Mouse (Mus musculus) ES-Bruce4 (cell line): ENCODE measurements around the gene Lhx3. TPM values are rescaled to one million over a fixed set of nuclear protein-coding genes. Genes with fewer than 3 reads are reported as not detected.

ENCODE experiments used
- H3K27ac ChIP-seq: 2 replicates; pipeline ENCODE4 v1.5.1; 2012; ENCODE audit warnings: low read length, inconsistent platforms; ENCODE audit not compliant: insufficient read depth
- H3K27me3 ChIP-seq: 2 replicates; pipeline ENCODE4 v1.6.1; 2012; ENCODE audit warnings: mild to moderate bottlenecking, low read length, inconsistent platforms; ENCODE audit not compliant: control insufficient read depth, poor library complexity, insufficient read depth, severe bottlenecking
- H3K36me3 ChIP-seq: 2 replicates; pipeline ENCODE4 v1.6.1; 2012; ENCODE audit warnings: inconsistent platforms, mild to moderate bottlenecking, low read length, moderate library complexity; ENCODE audit not compliant: control insufficient read depth, poor library complexity, insufficient read depth, severe bottlenecking
- H3K4me1 ChIP-seq: one replicate; pipeline ENCODE4 v1.8.1; 2011; ENCODE audit warnings: low read length; ENCODE audit not compliant: control insufficient read depth, insufficient read depth
- H3K4me3 ChIP-seq: 2 replicates; pipeline ENCODE4 v1.5.1; 2011; ENCODE audit warnings: low read depth, mild to moderate bottlenecking, low read length
- H3K9ac ChIP-seq: 2 replicates; pipeline ENCODE4 v1.6.1; 2012; ENCODE audit warnings: low read depth, mild to moderate bottlenecking, inconsistent platforms; ENCODE audit not compliant: poor library complexity, severe bottlenecking
- H3K9me3 ChIP-seq: replicated peaks from 2 replicates; pipeline ENCODE4 v1.6.1; 2012; ENCODE audit warnings: mild to moderate bottlenecking, low read length, inconsistent platforms; ENCODE audit not compliant: control insufficient read depth, poor library complexity, insufficient read depth, severe bottlenecking
- CTCF ChIP-seq: IDR thresholded peaks from one replicate; pipeline ENCODE4 v1.8.1; 2011; ENCODE audit warnings: low read depth, low read length
- EP300 ChIP-seq: IDR thresholded peaks from 2 replicates; pipeline ENCODE4 v1.6.1; 2011; ENCODE audit warnings: low read depth, low read length; ENCODE audit not compliant: insufficient read depth
- POLR2A ChIP-seq: IDR thresholded peaks from one replicate; pipeline ENCODE4 v1.8.1; 2011; ENCODE audit warnings: low read length; ENCODE audit not compliant: insufficient read depth
- polyA plus RNA-seq: library from polyadenylated mRNA; stranded (reverse); fragments of >200 nt; gene quantifications from 2 replicates; pipeline ENCODE4 v1.2.4, GENCODE M21; 2011; ENCODE audit warnings: low read depth; ENCODE audit not compliant: missing spikeins, insufficient read depth, insufficient read length

Gene Lhx3
- polyA plus RNA-seq, 1 experiment, result not detected

- no peak for TF ChIP-seq POLR2A
- TF ChIP-seq CTCF, result no peak
- TF ChIP-seq EP300, result no peak
- H3K27ac ChIP-seq, result no peak overlapping the region
- H3K27me3 ChIP-seq, result no peaks in the 10 kb centered on the region
- H3K4me3 ChIP-seq, result no peak overlapping the region
- peaks cover 4% of the 10 kb centered on the region for H3K4me1 ChIP-seq
- H3K9ac ChIP-seq, result no peak overlapping the region
- H3K36me3 ChIP-seq, result no peaks in the 10 kb centered on the region
- H3K9me3 ChIP-seq, result no peaks in the 10 kb centered on the region
Measured at GRCm38 (mm10) chr2:26175191-26175590, 32.9 kb downstream of the Lhx3 start.

- no peaks in the 10 kb centered on the region for H3K36me3 ChIP-seq
- TF ChIP-seq POLR2A (no peak), CTCF (no peak), EP300 (no peak)
- no peak overlapping the region for H3K27ac ChIP-seq
- H3K4me3 ChIP-seq, result no peak overlapping the region
- H3K27me3 ChIP-seq, result no peaks in the 10 kb centered on the region
- H3K9ac ChIP-seq, result no peak overlapping the region
- H3K4me1 ChIP-seq, result peaks cover 4% of the 10 kb centered on the region
- H3K9me3 ChIP-seq, result no peaks in the 10 kb centered on the region
Measured at GRCm38 (mm10) chr2:26172166-26172565, 35.9 kb downstream of the Lhx3 start.

- H3K27me3 ChIP-seq, result no peaks in the 10 kb centered on the region
- H3K9me3 ChIP-seq, result no peaks in the 10 kb centered on the region
- H3K27ac ChIP-seq, result no peak overlapping the region
- TF ChIP-seq POLR2A, result no peak
- TF ChIP-seq EP300, result no peak
- no peak for TF ChIP-seq CTCF
- H3K4me1 ChIP-seq, result peaks cover 4% of the 10 kb centered on the region
- no peak overlapping the region for H3K4me3 ChIP-seq
- no peaks in the 10 kb centered on the region for H3K36me3 ChIP-seq
- no peak overlapping the region for H3K9ac ChIP-seq
Measured at GRCm38 (mm10) chr2:26170376-26170775, 37.7 kb downstream of the Lhx3 start.

- Histone ChIP-seq H3K9me3 (no peaks in the 10 kb centered on the region), H3K27me3 (no peaks in the 10 kb centered on the region), H3K27ac (no peak overlapping the region), H3K4me3 (no peak overlapping the region), H3K36me3 (no peaks in the 10 kb centered on the region), H3K4me1 (peaks cover 4% of the 10 kb centered on the region), H3K9ac (no peak overlapping the region)
- TF ChIP-seq CTCF (no peak), POLR2A (no peak), EP300 (no peak)
Measured at GRCm38 (mm10) chr2:26168843-26169579, 39.1 kb downstream of the Lhx3 start.

GRCm38 (mm10) chr2:26166890-26167289 is 41.2 kb downstream of the Lhx3 start:
- H3K9ac ChIP-seq, result no peak overlapping the region

GRCm38 (mm10) chr2:26158064-26158463 is 50.0 kb downstream of the Lhx3 start:
- H3K36me3 ChIP-seq, result no peaks in the 10 kb centered on the region
- TF ChIP-seq CTCF (no peak), EP300 (no peak), POLR2A (no peak)
- no peak overlapping the region for H3K27ac ChIP-seq

More at GRCm38 (mm10) chr2:26166890-26167289, 41.2 kb downstream of the Lhx3 start:
- Histone ChIP-seq H3K4me1 (peaks cover 1% of the 10 kb centered on the region), H3K27me3 (no peaks in the 10 kb centered on the region), H3K9me3 (no peaks in the 10 kb centered on the region), H3K36me3 (no peaks in the 10 kb centered on the region), H3K27ac (no peak overlapping the region), H3K4me3 (no peak overlapping the region)
- TF ChIP-seq CTCF, result no peak
- no peak for TF ChIP-seq POLR2A
- no peak for TF ChIP-seq EP300

More at GRCm38 (mm10) chr2:26158064-26158463, 50.0 kb downstream of the Lhx3 start:
- H3K27me3 ChIP-seq, result no peaks in the 10 kb centered on the region
- no peaks in the 10 kb centered on the region for H3K4me1 ChIP-seq
- H3K9ac ChIP-seq, result no peak overlapping the region
- no peaks in the 10 kb centered on the region for H3K9me3 ChIP-seq
- H3K4me3 ChIP-seq, result no peak overlapping the region
